Mouse (Mus musculus): ENCODE data around the gene 1700028P14Rik. TPM values are rescaled to one million over a fixed set of nuclear protein-coding genes. Genes with fewer than 3 reads are reported as not detected.
"Not testable (repeated sequence)": the region's sequence is repeated elsewhere in the genome, so short reads cannot be mapped to it uniquely, and the experiment has no call there.

Gene 1700028P14Rik
- polyA plus RNA-seq, 1 experiment = 204 TPM

- Histone ChIP-seq H3K4me3 (ENCODE audit: control insufficient read depth, low read depth, low read length) (peak overlapping the region; percentile 94), H3K27me3 (ENCODE audit: control insufficient read depth, insufficient read depth, low read length) (no peaks in the 10 kb centered on the region), H3K27ac (ENCODE audit: control insufficient read depth, insufficient read depth, low read depth, low read length) (peak overlapping the region; percentile 90), H3K36me3 (ENCODE audit: control insufficient read depth, insufficient read depth, low read length) (no peaks in the 10 kb centered on the region), H3K4me1 (ENCODE audit: control insufficient read depth, insufficient read depth, low read length) (peaks cover 2% of the 10 kb centered on the region; the same call in 1 of the 2 replicates)
- no peak for TF ChIP-seq CTCF (IDR thresholded peaks at IDR 0.05; ENCODE audit: control insufficient read depth, insufficient read depth, insufficient replicate concordance, low read depth, low read length)
- no peak for TF ChIP-seq POLR2A (IDR thresholded peaks at IDR 0.05; ENCODE audit: control insufficient read depth, low read depth, low read length)
Observed at GRCm38 (mm10) chr19:23686962-23687295, 34.3 kb upstream of the 1700028P14Rik start.

GRCm38 (mm10) chr19:23675656-23676055 lies 23.0 kb upstream of the 1700028P14Rik start:
- H3K4me1 ChIP-seq (ENCODE audit: control insufficient read depth, insufficient read depth, low read length); H3K27ac ChIP-seq (ENCODE audit: control insufficient read depth, insufficient read depth, low read depth, low read length); H3K4me3 ChIP-seq (ENCODE audit: control insufficient read depth, low read depth, low read length); H3K36me3 ChIP-seq (ENCODE audit: control insufficient read depth, insufficient read depth, low read length); H3K27me3 ChIP-seq (ENCODE audit: control insufficient read depth, insufficient read depth, low read length): not testable (repeated sequence)

DNA sequence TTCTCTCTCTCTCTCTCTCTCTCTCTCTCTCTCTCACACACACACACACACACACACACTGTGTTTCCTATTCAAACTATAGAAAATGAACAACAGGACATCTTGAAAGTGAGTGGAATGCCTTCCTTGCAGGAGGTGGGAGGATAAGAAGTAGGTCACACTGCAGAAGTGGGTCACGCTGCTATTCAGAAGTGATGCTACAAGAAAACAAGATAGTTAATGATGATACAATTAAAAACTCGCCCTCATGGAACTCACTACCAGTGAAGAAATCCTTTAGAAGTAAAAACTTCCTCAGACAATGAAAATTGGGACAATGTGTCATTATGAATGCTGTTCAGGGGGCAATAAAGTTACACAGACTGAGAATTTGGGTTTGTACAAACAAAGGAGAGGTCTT lies 20.4 kb upstream of the 1700028P14Rik start:
- Histone ChIP-seq H3K4me1 (ENCODE audit: control insufficient read depth, insufficient read depth, low read length) (no peaks in the 10 kb centered on the region), H3K4me3 (ENCODE audit: control insufficient read depth, low read depth, low read length) (no peak overlapping the region), H3K27me3 (ENCODE audit: control insufficient read depth, insufficient read depth, low read length) (no peaks in the 10 kb centered on the region), H3K27ac (ENCODE audit: control insufficient read depth, insufficient read depth, low read depth, low read length) (no peak overlapping the region), H3K36me3 (ENCODE audit: control insufficient read depth, insufficient read depth, low read length) (no peaks in the 10 kb centered on the region)
- no peak for TF ChIP-seq POLR2A (IDR thresholded peaks at IDR 0.05; ENCODE audit: control insufficient read depth, low read depth, low read length)
- TF ChIP-seq CTCF (IDR thresholded peaks at IDR 0.05; ENCODE audit: control insufficient read depth, insufficient read depth, insufficient replicate concordance, low read depth, low read length) = no peak

GRCm38 (mm10) chr19:23668142-23668655 lies 15.6 kb upstream of the 1700028P14Rik start:
- Histone ChIP-seq H3K27me3 (ENCODE audit: control insufficient read depth, insufficient read depth, low read length) (no peaks in the 10 kb centered on the region), H3K4me3 (ENCODE audit: control insufficient read depth, low read depth, low read length) (no peak overlapping the region), H3K36me3 (ENCODE audit: control insufficient read depth, insufficient read depth, low read length) (no peaks in the 10 kb centered on the region), H3K27ac (ENCODE audit: control insufficient read depth, insufficient read depth, low read depth, low read length) (no peak overlapping the region), H3K4me1 (ENCODE audit: control insufficient read depth, insufficient read depth, low read length) (no peaks in the 10 kb centered on the region)
- TF ChIP-seq CTCF (IDR thresholded peaks at IDR 0.05; ENCODE audit: control insufficient read depth, insufficient read depth, insufficient replicate concordance, low read depth, low read length) = no peak
- TF ChIP-seq POLR2A (IDR thresholded peaks at IDR 0.05; ENCODE audit: control insufficient read depth, low read depth, low read length) = no peak

DNA sequence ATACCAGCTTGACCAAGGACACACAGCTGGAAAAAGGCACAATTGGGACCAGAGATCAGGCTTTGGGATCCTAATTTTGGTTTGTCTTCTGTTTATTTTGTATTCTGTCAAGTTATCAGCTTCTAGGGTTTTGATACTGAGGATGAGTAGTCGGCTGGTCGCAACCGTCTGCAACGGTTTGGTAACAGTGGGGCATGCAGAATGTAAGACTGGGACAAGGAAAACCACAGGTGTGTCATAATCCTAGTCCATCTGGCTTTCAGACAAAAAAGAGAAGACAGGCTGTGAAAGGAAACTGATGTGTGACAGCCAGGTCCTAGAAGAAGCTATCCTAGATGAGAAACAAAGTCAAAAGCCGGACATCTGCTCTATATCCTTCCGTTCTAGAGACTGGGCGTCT lies 11.5 kb upstream of the 1700028P14Rik start:
- no peaks in the 10 kb centered on the region for H3K4me1 ChIP-seq (ENCODE audit: control insufficient read depth, insufficient read depth, low read length)
- no peak overlapping the region for H3K27ac ChIP-seq (ENCODE audit: control insufficient read depth, insufficient read depth, low read depth, low read length)
- H3K36me3 ChIP-seq (ENCODE audit: control insufficient read depth, insufficient read depth, low read length) = no peaks in the 10 kb centered on the region
- H3K4me3 ChIP-seq (ENCODE audit: control insufficient read depth, low read depth, low read length) = no peak overlapping the region
- no peaks in the 10 kb centered on the region for H3K27me3 ChIP-seq (ENCODE audit: control insufficient read depth, insufficient read depth, low read length)
- TF ChIP-seq CTCF (IDR thresholded peaks at IDR 0.05; ENCODE audit: control insufficient read depth, insufficient read depth, insufficient replicate concordance, low read depth, low read length) (no peak), POLR2A (IDR thresholded peaks at IDR 0.05; ENCODE audit: control insufficient read depth, low read depth, low read length) (no peak)

DNA sequence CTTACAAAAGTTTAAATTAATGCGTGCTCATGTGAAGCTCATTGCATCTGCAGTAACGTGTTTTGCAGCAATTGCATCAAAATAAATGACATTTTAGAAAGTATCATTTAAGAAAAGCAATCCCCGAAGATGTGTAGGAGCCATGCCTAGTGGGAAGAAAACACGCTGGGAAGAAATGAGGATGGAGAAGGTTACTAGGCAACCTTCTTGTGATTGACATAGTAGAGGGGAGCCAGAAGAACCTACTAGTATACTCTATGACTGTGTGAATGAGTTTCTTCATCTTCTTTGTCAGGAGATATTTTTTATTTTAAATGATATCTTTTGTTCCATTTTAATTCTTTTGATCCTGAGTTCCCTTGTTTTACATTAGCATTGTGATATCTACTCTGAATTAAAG lies 5.7 kb upstream of the 1700028P14Rik start:
- no peaks in the 10 kb centered on the region for H3K27me3 ChIP-seq (ENCODE audit: control insufficient read depth, insufficient read depth, low read length)
- no peak overlapping the region for H3K4me3 ChIP-seq (ENCODE audit: control insufficient read depth, low read depth, low read length)
- no peaks in the 10 kb centered on the region for H3K36me3 ChIP-seq (ENCODE audit: control insufficient read depth, insufficient read depth, low read length)
- no peak overlapping the region for H3K27ac ChIP-seq (ENCODE audit: control insufficient read depth, insufficient read depth, low read depth, low read length)
- TF ChIP-seq CTCF (IDR thresholded peaks at IDR 0.05; ENCODE audit: control insufficient read depth, insufficient read depth, insufficient replicate concordance, low read depth, low read length) (no peak), POLR2A (IDR thresholded peaks at IDR 0.05; ENCODE audit: control insufficient read depth, low read depth, low read length) (no peak)
- no peaks in the 10 kb centered on the region; the same call in 1 of the 2 replicates for H3K4me1 ChIP-seq (ENCODE audit: control insufficient read depth, insufficient read depth, low read length)

GRCm38 (mm10) chr19:23657261-23657932 lies 4.8 kb upstream of the 1700028P14Rik start:
- Histone ChIP-seq H3K4me3 (ENCODE audit: control insufficient read depth, low read depth, low read length) (no peak overlapping the region), H3K4me1 (ENCODE audit: control insufficient read depth, insufficient read depth, low read length) (peaks cover 7% of the 10 kb centered on the region), H3K27ac (ENCODE audit: control insufficient read depth, insufficient read depth, low read depth, low read length) (no peak overlapping the region), H3K36me3 (ENCODE audit: control insufficient read depth, insufficient read depth, low read length) (no peaks in the 10 kb centered on the region), H3K27me3 (ENCODE audit: control insufficient read depth, insufficient read depth, low read length) (no peaks in the 10 kb centered on the region)
- TF ChIP-seq POLR2A (IDR thresholded peaks at IDR 0.05; ENCODE audit: control insufficient read depth, low read depth, low read length) (no peak), CTCF (IDR thresholded peaks at IDR 0.05; ENCODE audit: control insufficient read depth, insufficient read depth, insufficient replicate concordance, low read depth, low read length) (no peak)

All from testis, adult 2 months (tissue).